Mouse (Mus musculus): ENCODE measurements around the gene Park7. TPM values are rescaled to one million over a fixed set of nuclear protein-coding genes. Genes with fewer than 3 reads are reported as not detected.

The Park7 gene
- polyA plus RNA-seq, 1 experiment from 2014 or later: 231 TPM

DNA sequence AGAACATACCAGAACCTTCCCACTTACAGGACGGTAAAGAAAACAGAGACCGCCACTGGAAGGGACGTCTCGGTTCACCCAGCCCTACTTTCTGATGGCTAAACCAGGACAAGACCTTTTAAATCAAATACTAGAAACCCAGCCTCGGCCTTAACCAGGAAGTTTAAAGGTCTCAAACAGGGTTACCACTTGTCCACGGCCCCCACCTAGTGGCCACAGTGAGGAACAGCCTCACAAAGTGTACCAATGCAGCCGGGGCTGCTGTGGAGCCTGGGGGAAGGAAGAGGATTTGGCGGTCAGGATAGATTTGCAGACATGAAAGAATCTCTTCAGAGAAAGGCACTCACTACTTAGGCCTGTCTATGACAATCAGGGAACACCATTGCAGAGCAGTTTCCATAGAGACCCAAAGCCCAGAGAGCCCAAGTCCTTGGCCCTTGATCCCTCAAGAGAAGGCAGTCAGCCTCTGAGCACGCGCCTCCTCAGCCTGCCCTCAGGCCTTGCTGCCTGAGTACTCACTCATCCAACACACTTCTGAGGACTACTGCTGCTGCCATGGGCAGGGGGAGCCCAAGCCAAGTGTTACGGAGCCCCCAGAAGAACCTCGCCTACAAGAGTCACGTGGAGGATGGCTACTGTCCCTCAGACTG, 15.4 kb downstream of the Park7 start:
- Histone ChIP-seq H3K27me3 (replicated peaks; ENCODE audit: control insufficient read depth, insufficient read depth, low read length) (no peaks in the 10 kb centered on the region), H3K4me2 (replicated peaks; ENCODE audit: low read depth) (no peak overlapping the region), H3K27ac (ENCODE audit: low read depth, low read length) (no peak overlapping the region), H3K4me1 (replicated peaks; ENCODE audit: control insufficient read depth, insufficient read depth, low read length) (no peaks in the 10 kb centered on the region), H3K9ac (ENCODE audit: low read depth, low read length) (no peak overlapping the region), H3K36me3 (ENCODE audit: control insufficient read depth, insufficient read depth) (peaks cover 68% of the 10 kb centered on the region), H3K4me3 (ENCODE audit: low read depth, low read length) (no peak overlapping the region), H3K9me3 (ENCODE audit: control insufficient read depth) (no peaks in the 10 kb centered on the region)
- WGBS: 49% methylated on average over 13 of the region's 13 CpGs
- peak; percentile 51 for ATAC-seq
- TF ChIP-seq CTCF (IDR thresholded peaks at IDR 0.05; ENCODE audit: low read depth): peak; percentile 98

DNA sequence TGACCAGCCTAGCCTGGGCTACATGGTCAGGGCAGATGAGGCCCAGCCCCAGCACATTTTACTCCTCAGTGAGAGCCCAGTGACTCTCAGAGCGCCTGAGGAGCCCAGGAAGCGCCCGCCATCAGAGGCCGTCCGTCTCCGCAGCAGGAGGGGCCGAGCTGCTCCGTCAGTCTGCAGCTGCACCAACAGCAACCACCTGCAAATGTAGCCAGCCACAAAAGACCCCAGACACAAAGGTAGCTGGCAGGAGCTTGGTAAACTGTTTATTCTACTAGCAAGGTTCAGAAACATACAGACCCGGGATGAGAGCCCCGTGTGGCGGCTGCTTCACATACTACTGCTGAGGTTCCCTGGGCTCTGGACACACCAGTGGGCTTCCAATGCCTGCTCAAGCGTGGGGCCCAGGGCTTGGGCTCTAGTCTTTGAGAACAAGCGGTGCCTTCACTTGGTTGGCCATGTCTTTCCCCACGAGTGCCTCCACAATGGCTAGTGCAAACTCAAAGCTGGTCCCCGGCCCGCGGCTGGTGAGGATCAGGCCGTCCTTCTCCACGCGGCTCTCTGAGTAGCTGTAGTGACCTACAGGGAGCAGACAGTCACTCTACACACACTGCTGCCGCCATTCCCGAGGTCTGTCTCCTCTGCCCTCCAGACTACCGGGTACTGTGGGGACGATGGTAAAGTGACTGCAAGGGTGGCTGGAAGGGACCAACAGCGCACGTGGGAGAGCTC, 17.2 kb downstream of the Park7 start:
- Histone ChIP-seq H3K4me1 (replicated peaks; ENCODE audit: control insufficient read depth, insufficient read depth, low read length) (no peaks in the 10 kb centered on the region), H3K9ac (ENCODE audit: low read depth, low read length) (no peak overlapping the region), H3K27me3 (replicated peaks; ENCODE audit: control insufficient read depth, insufficient read depth, low read length) (no peaks in the 10 kb centered on the region), H3K27ac (ENCODE audit: low read depth, low read length) (no peak overlapping the region), H3K4me3 (ENCODE audit: low read depth, low read length) (no peak overlapping the region), H3K4me2 (replicated peaks; ENCODE audit: low read depth) (no peak overlapping the region), H3K9me3 (ENCODE audit: control insufficient read depth) (no peaks in the 10 kb centered on the region), H3K36me3 (ENCODE audit: control insufficient read depth, insufficient read depth) (peaks cover 51% of the 10 kb centered on the region)
- no peak for TF ChIP-seq CTCF (IDR thresholded peaks at IDR 0.05; ENCODE audit: low read depth)
- ATAC-seq: no peak
- WGBS: 92% methylated on average over 26 of the region's 26 CpGs

DNA sequence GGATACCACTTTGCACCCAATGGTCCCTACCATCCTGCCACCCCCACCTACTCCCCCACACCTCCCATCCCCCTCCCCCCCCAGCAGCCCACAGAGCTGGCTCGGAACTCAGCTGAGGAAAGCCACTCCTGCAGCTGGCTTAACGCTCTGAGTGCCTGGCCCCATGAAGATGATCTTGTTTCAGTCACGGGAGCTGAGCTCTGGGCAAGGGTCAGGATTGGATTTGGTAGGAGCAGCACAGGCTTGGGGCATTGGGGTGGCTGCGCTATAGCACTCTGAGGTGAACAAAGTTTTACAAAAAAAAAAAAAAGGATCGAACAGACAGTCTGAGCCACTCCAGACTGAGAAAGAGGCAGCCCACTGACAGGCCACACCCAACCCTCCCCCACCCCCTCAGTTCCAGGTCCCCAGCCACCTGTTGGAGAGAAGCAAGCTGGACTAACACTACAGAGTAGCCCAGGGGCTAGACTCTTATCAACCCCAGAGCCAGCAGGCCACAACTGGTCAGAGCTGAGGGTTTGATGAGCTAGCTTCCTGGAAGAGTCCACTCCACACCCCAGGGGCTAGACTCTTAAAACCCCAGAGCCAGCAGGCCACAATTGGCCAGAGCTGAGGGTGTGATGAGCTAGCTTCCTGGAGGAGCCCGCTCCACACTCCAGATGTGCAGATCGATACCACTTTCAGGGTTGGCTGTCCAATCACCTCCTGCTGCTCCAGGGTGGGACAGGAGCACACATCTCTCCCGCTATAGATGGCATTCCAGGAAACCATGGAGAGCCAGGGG, 19.3 kb downstream of the Park7 start:
- Histone ChIP-seq H3K4me2 (replicated peaks; ENCODE audit: low read depth) (no peak overlapping the region), H3K36me3 (ENCODE audit: control insufficient read depth, insufficient read depth) (peaks cover 36% of the 10 kb centered on the region), H3K9me3 (ENCODE audit: control insufficient read depth) (no peaks in the 10 kb centered on the region), H3K9ac (ENCODE audit: low read depth, low read length) (no peak overlapping the region), H3K27me3 (replicated peaks; ENCODE audit: control insufficient read depth, insufficient read depth, low read length) (no peaks in the 10 kb centered on the region), H3K4me3 (ENCODE audit: low read depth, low read length) (no peak overlapping the region), H3K27ac (ENCODE audit: low read depth, low read length) (no peak overlapping the region), H3K4me1 (replicated peaks; ENCODE audit: control insufficient read depth, insufficient read depth, low read length) (no peaks in the 10 kb centered on the region)
- 49% methylated on average over 8 of the region's 8 CpGs for whole genome bisulfite sequencing
- TF ChIP-seq CTCF (IDR thresholded peaks at IDR 0.05; ENCODE audit: low read depth): no peak
- ATAC-seq: peak; percentile 29; the same call in 1 of the 2 replicates

DNA sequence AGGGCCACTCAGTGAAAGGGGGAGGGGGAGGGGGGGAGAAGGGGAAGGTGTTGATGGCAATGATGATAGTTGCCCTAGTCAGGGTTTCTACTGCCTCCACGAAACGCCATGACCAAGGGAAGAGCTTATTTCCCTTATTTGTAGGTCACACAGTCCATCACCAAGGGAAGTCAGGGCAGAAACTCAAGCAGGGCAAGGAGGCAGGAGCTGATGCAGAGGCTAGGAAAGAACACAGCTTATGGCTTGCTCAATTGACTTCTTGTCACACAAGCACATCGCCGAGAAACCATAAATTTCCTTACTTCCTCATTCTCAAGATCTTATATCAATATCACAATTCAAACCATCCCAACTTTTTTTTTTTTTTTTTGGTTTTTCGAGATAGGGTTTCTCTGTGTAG, 22.9 kb downstream of the Park7 start:
- H3K9ac ChIP-seq (ENCODE audit: low read depth, low read length): no peak overlapping the region

DNA sequence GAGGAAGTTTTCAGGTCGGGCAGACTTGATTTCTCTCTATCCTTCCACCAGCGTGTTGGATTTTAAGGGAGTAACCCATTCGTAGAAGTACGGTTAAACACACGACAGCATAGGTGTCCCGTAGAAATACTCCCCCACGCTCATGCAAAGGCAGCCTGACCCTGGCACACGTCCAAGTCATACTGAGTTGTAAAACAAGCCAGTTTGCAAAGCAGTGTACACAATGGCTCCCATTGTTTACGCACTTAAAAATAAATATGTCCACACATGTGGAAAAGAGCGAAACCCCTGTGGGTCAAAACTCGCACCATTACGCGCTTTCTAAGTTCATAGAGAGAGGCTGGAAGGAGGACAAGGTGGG, 24.3 kb downstream of the Park7 start:
- H3K4me2 ChIP-seq (replicated peaks; ENCODE audit: low read depth): peak overlapping the region; percentile 60
- peak overlapping the region; percentile 70 for H3K27ac ChIP-seq (ENCODE audit: low read depth, low read length)
- 11% methylated on average over 13 of the region's 13 CpGs for WGBS
- H3K27me3 ChIP-seq (replicated peaks; ENCODE audit: control insufficient read depth, insufficient read depth, low read length): no peaks in the 10 kb centered on the region
- peak overlapping the region; percentile 31; the same call in 1 of the 2 replicates for H3K9ac ChIP-seq (ENCODE audit: low read depth, low read length)
- peak overlapping the region; percentile 24 for H3K4me3 ChIP-seq (ENCODE audit: low read depth, low read length)
- H3K9me3 ChIP-seq (ENCODE audit: control insufficient read depth): no peaks in the 10 kb centered on the region
- no peaks in the 10 kb centered on the region for H3K4me1 ChIP-seq (replicated peaks; ENCODE audit: control insufficient read depth, insufficient read depth, low read length)
- TF ChIP-seq CTCF (IDR thresholded peaks at IDR 0.05; ENCODE audit: low read depth): no peak; the same call in 1 of the 2 replicates
- H3K36me3 ChIP-seq (ENCODE audit: control insufficient read depth, insufficient read depth): no peaks in the 10 kb centered on the region
- peak; percentile 69 for ATAC-seq

More for the DNA sequence above, 22.9 kb downstream of the Park7 start:
- Histone ChIP-seq H3K9me3 (ENCODE audit: control insufficient read depth) (no peaks in the 10 kb centered on the region), H3K27ac (ENCODE audit: low read depth, low read length) (no peak overlapping the region), H3K4me2 (replicated peaks; ENCODE audit: low read depth) (no peak overlapping the region), H3K4me1 (replicated peaks; ENCODE audit: control insufficient read depth, insufficient read depth, low read length) (no peaks in the 10 kb centered on the region), H3K36me3 (ENCODE audit: control insufficient read depth, insufficient read depth) (peaks cover 5% of the 10 kb centered on the region; the same call in 1 of the 2 replicates), H3K27me3 (replicated peaks; ENCODE audit: control insufficient read depth, insufficient read depth, low read length) (no peaks in the 10 kb centered on the region), H3K4me3 (ENCODE audit: low read depth, low read length) (no peak overlapping the region)
- WGBS: 44% methylated on average over 5 of the region's 5 CpGs
- TF ChIP-seq CTCF (IDR thresholded peaks at IDR 0.05; ENCODE audit: low read depth): no peak
- ATAC-seq: no peak
